Mouse (Mus musculus) myocyte (in vitro differentiated cells): ENCODE measurements around the gene Mcu. TPM values are rescaled to one million over a fixed set of nuclear protein-coding genes. Genes with fewer than 3 reads are reported as not detected.

Experiments
- H3K27me3 ChIP-seq: one replicate; pipeline ENCODE4 v1.6.1; 2011; ENCODE audit not compliant: control insufficient read depth, insufficient read depth, insufficient read length
- H3K36me3 ChIP-seq: one replicate; pipeline ENCODE4 v1.6.1; 2011; ENCODE audit not compliant: control insufficient read depth, insufficient read depth
- H3K4me2 ChIP-seq: one replicate; pipeline ENCODE4 v1.6.1; 2011; ENCODE audit warnings: low read depth, control low read depth
- H3K4me3 ChIP-seq: one replicate; pipeline ENCODE4 v1.5.1; 2011; ENCODE audit warnings: mild to moderate bottlenecking, control low read depth, moderate library complexity
- H3K79me2 ChIP-seq: one replicate; pipeline ENCODE4 v1.6.1; 2011; ENCODE audit not compliant: control insufficient read depth, insufficient read depth
- H3ac ChIP-seq: one replicate; pipeline ENCODE4 v1.6.1; 2011; ENCODE audit not compliant: control insufficient read depth, insufficient read length
- CEBPB ChIP-seq: IDR thresholded peaks from 2 replicates; pipeline ENCODE4 v1.6.1; 2011; ENCODE audit warnings: mild to moderate bottlenecking, moderate library complexity; ENCODE audit not compliant: poor library complexity, insufficient read depth, severe bottlenecking
- E2F4 ChIP-seq: IDR thresholded peaks from one replicate; pipeline ENCODE4 v1.6.1; 2011; ENCODE audit warnings: mild to moderate bottlenecking, control low read depth, moderate library complexity; ENCODE audit not compliant: insufficient read depth
- MAX ChIP-seq: IDR thresholded peaks from one replicate; pipeline ENCODE4 v1.6.1; 2011; ENCODE audit warnings: low read depth, mild to moderate bottlenecking, control low read depth
- MYOD1 ChIP-seq, 3 experiments: IDR thresholded peaks; one replicate each; pipeline ENCODE4 v1.6.1; 2011; ENCODE audit warnings: control low read depth in 2 of 3, low read depth in 2 of 3, mild to moderate bottlenecking in 2 of 3, moderate library complexity in 1 of 3; ENCODE audit not compliant: insufficient read length in 2 of 3, control insufficient read depth in 1 of 3
- MYOG ChIP-seq, 3 experiments: IDR thresholded peaks; one replicate each; pipeline ENCODE4 v1.6.1; 2011; ENCODE audit warnings: control low read depth in 2 of 3, low read depth in 2 of 3, mild to moderate bottlenecking in 2 of 3; ENCODE audit not compliant: insufficient read length in 2 of 3, control insufficient read depth in 1 of 3, insufficient read depth in 1 of 3
- POLR2A ChIP-seq: IDR thresholded peaks from one replicate; pipeline ENCODE4 v1.6.1; 2011; ENCODE audit warnings: low read depth, mild to moderate bottlenecking, control low read depth, moderate library complexity; ENCODE audit not compliant: insufficient read length
- POLR2AphosphoS2 ChIP-seq: IDR thresholded peaks from one replicate; pipeline ENCODE4 v1.6.1; 2011; ENCODE audit warnings: low read depth, control low read depth; ENCODE audit not compliant: insufficient read length
- REST ChIP-seq: IDR thresholded peaks from one replicate; pipeline ENCODE4 v1.6.1; 2011; ENCODE audit warnings: mild to moderate bottlenecking, control low read depth, moderate library complexity; ENCODE audit not compliant: insufficient read depth, insufficient read length
- SRF ChIP-seq: IDR thresholded peaks from one replicate; pipeline ENCODE4 v1.6.1; 2011; ENCODE audit warnings: low read depth; ENCODE audit not compliant: control insufficient read depth, insufficient read length
- TCF12 ChIP-seq: IDR thresholded peaks from one replicate; pipeline ENCODE4 v1.6.1; 2011; ENCODE audit warnings: mild to moderate bottlenecking, control low read depth; ENCODE audit not compliant: poor library complexity, insufficient read depth, severe bottlenecking
- TCF3 ChIP-seq: IDR thresholded peaks from one replicate; pipeline ENCODE4 v1.6.1; 2011; ENCODE audit warnings: low read depth, control low read depth; ENCODE audit not compliant: insufficient read length
- USF1 ChIP-seq: IDR thresholded peaks from one replicate; pipeline ENCODE4 v1.6.1; 2011; ENCODE audit warnings: low read depth, mild to moderate bottlenecking, control low read depth, moderate library complexity
- polyA plus RNA-seq: library from polyadenylated mRNA; unstranded; fragments of >200 nt; fragmentation: generic; extraction: Trizol; gene quantifications from one replicate; pipeline ENCODE4 v1.2.1, GENCODE M21; 2012; ENCODE audit warnings: missing spikeins

Gene Mcu
- polyA plus RNA-seq, 1 experiment = 82.9 TPM

DNA sequence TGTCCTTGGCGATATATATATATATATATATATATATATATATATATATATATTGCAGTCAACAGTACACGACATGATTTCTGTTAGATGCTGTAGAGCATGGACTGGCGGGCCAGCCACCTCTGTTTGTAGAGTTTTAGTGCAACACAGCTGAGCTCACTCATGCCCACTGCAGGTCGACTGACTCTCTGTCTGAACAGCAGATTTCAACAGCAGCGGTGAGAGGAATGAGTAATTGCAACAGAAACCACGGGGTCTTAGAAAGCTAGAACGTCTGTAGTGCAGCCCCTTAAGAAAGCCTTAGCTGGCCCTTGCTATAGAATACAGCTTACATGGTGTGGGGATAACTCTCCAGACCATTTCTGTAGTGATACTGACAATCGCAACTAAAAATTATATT lies 121.6 kb downstream of the Mcu start:
- no peaks in the 10 kb centered on the region for H3K27me3 ChIP-seq
- H3K4me2 ChIP-seq = no peak overlapping the region
- TF ChIP-seq SRF (no peak), USF1 (no peak), POLR2A (no peak), TCF12 (no peak), MAX (no peak), TCF3 (no peak), POLR2AphosphoS2 (no peak), MYOG (IDR thresholded peaks at IDR 0.05; ENCODE audit: control insufficient read depth in 1 of 3, insufficient read depth in 1 of 3, insufficient read length in 2 of 3, low read depth in 2 of 3) (no peak), REST (no peak), E2F4 (no peak), MYOD1 (IDR thresholded peaks at IDR 0.05; ENCODE audit: control insufficient read depth in 1 of 3, insufficient read length in 2 of 3, low read depth in 2 of 3) (no peak), CEBPB (no peak)

DNA sequence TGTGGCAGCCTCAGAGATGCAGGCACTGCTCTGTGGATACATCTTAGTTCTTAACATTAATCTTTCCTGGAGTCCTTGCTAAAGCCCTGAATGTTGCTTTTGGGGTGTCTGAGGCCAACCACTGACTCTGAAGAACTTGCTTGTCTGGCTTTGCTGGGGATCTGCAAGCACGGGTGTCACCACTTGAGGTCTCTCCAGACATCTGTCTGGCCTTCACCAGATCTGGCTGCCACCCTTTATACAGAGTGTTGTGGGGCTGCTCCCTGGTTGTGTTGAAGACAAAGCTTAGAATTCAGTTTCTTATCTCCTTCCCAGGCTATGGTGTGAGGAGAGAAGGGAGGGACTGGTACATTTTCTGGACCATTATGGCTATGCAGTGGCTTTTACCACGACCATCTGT lies 122.4 kb downstream of the Mcu start:
- TF ChIP-seq SRF (no peak), USF1 (no peak), TCF3 (no peak), MYOD1 (IDR thresholded peaks at IDR 0.05; ENCODE audit: control insufficient read depth in 1 of 3, insufficient read length in 2 of 3, low read depth in 2 of 3) (no peak), CEBPB (no peak), POLR2A (no peak), MAX (no peak), POLR2AphosphoS2 (no peak), E2F4 (no peak), REST (no peak), MYOG (IDR thresholded peaks at IDR 0.05; ENCODE audit: control insufficient read depth in 1 of 3, insufficient read depth in 1 of 3, insufficient read length in 2 of 3, low read depth in 2 of 3) (no peak), TCF12 (no peak)
- Histone ChIP-seq H3K4me3 (no peak overlapping the region), H3K4me2 (no peak overlapping the region), H3K27me3 (no peaks in the 10 kb centered on the region), H3K79me2 (peaks cover 51% of the 10 kb centered on the region), H3K36me3 (peaks cover 21% of the 10 kb centered on the region), H3ac (no peak overlapping the region)

More for the DNA sequence above, 121.6 kb downstream of the Mcu start:
- peaks cover 51% of the 10 kb centered on the region for H3K79me2 ChIP-seq
- no peak overlapping the region for H3ac ChIP-seq
- H3K36me3 ChIP-seq = peaks cover 13% of the 10 kb centered on the region
- H3K4me3 ChIP-seq = no peak overlapping the region

DNA sequence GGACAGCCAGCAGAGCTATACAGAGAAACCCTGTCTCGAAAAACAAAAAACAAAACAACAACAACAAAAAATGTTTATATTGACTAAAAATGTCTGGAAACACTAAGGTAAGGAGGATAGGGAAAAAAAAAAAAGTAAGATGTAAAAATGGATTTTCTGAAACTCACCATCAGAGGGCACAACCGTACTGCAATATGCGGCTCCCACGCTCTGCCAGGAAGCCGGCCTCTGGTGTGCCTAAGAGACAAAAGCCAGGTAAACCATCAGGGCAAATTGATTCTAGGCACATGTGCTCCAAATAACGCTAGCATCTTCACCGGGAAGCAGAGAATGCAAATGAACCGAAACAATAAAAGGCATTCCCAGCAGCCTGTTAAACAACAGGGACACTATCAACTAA lies 125.6 kb downstream of the Mcu start:
- H3ac ChIP-seq = no peak overlapping the region
- H3K79me2 ChIP-seq = peaks cover 26% of the 10 kb centered on the region
- no peak for TF ChIP-seq CEBPB
- no peak for TF ChIP-seq USF1
- TF ChIP-seq POLR2A = no peak
- no peak for TF ChIP-seq REST
- no peak for TF ChIP-seq MYOG (IDR thresholded peaks at IDR 0.05; ENCODE audit: control insufficient read depth in 1 of 3, insufficient read depth in 1 of 3, insufficient read length in 2 of 3, low read depth in 2 of 3)
- TF ChIP-seq MAX = no peak
- TF ChIP-seq E2F4 = no peak
- TF ChIP-seq MYOD1 (IDR thresholded peaks at IDR 0.05; ENCODE audit: control insufficient read depth in 1 of 3, insufficient read length in 2 of 3, low read depth in 2 of 3) = no peak
- no peak for TF ChIP-seq POLR2AphosphoS2
- no peak for TF ChIP-seq TCF3
- no peaks in the 10 kb centered on the region for H3K27me3 ChIP-seq
- H3K4me2 ChIP-seq = no peak overlapping the region
- peaks cover 28% of the 10 kb centered on the region for H3K36me3 ChIP-seq
- H3K4me3 ChIP-seq = no peak overlapping the region

DNA sequence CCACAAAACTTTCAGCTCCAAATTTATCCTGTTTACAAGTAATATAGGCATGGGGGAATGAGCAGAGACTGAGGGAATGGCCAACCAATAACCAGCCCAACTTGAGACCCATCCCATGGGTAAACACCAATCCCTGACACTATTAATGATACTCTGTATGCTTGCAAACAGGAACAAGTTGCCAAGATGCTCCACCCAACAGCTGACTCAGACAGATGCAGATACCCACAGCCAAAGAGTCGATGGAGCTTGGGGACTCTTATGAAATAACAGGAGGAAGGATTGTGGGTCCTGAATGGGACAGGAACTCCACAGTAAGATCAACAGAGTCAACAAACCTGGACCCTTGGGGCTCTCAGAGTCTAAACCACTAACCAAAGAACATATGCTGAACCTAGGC lies 127.1 kb downstream of the Mcu start:
- Histone ChIP-seq H3K36me3 (peaks cover 34% of the 10 kb centered on the region), H3ac (no peak overlapping the region), H3K27me3 (no peaks in the 10 kb centered on the region), H3K4me2 (no peak overlapping the region), H3K79me2 (peaks cover 11% of the 10 kb centered on the region), H3K4me3 (no peak overlapping the region)
- TF ChIP-seq POLR2A (no peak), MYOG (IDR thresholded peaks at IDR 0.05; ENCODE audit: control insufficient read depth in 1 of 3, insufficient read depth in 1 of 3, insufficient read length in 2 of 3, low read depth in 2 of 3) (peak in 1 of 3 experiments; percentile 22)

DNA sequence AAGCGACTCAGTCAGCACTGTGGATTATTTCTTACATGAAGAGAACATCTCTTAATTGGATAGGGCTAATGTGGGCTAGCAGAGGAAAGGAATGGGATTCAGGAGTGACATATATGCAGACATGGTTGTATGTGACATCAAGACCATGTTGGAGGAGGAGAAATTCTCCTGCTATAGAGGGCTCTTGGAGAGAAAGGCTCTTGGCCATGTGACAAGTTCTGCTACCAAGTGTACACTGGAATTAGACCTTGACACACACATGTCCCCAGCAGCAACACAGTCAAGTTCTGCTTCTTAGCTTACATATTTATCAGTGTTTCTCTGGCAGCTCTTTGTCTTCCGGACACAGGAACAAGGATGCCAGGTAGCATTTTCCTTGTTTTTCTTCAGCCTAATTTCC lies 129.1 kb downstream of the Mcu start:
- Histone ChIP-seq H3K27me3 (no peaks in the 10 kb centered on the region), H3ac (no peak overlapping the region), H3K4me3 (no peak overlapping the region), H3K36me3 (peaks cover 36% of the 10 kb centered on the region), H3K4me2 (no peak overlapping the region), H3K79me2 (peaks cover 5% of the 10 kb centered on the region)
- TF ChIP-seq TCF12 = no peak
- no peak for TF ChIP-seq POLR2A
- no peak for TF ChIP-seq MYOG (IDR thresholded peaks at IDR 0.05; ENCODE audit: control insufficient read depth in 1 of 3, insufficient read depth in 1 of 3, insufficient read length in 2 of 3, low read depth in 2 of 3)
- TF ChIP-seq MAX = no peak
- TF ChIP-seq CEBPB = no peak
- no peak for TF ChIP-seq POLR2AphosphoS2
- TF ChIP-seq USF1 = no peak
